Mouse (Mus musculus) stomach, postnatal 0 days (tissue): ENCODE data around the gene H13. TPM values are rescaled to one million over a fixed set of nuclear protein-coding genes. Genes with fewer than 3 reads are reported as not detected.
A peak's percentile ranks its signal among the peaks of the same experiment; 100 is the strongest.

Experiments used
- ATAC-seq: fragments of 200-750 bp; cut with Nextera tagmentation; 2 replicates; pipeline ENCODE4 v1.8.0; 2017; ENCODE audit not compliant: low FRiP score, low TSS enrichment
- DNase-seq: peaks from one replicate; pipeline ENCODE4 v3.0.0-alpha.2; 2016; ENCODE audit warnings: low spot score
- H3K27ac ChIP-seq: fragments of 300-500 bp; sonication (generic); replicated peaks from 2 replicates; pipeline ENCODE4 v1.5.1; 2014; ENCODE audit warnings: mild to moderate bottlenecking, control low read depth
- H3K27me3 ChIP-seq: fragments of 300-500 bp; sonication (generic); 2 replicates; pipeline ENCODE4 v1.6.1; 2014; ENCODE audit warnings: low read length; ENCODE audit not compliant: control insufficient read depth, insufficient read depth
- H3K36me3 ChIP-seq: fragments of 300-500 bp; sonication (generic); 2 replicates; pipeline ENCODE4 v1.6.1; 2014; ENCODE audit warnings: low read length, mixed read lengths; ENCODE audit not compliant: control insufficient read depth, insufficient read depth
- H3K4me1 ChIP-seq: fragments of 300-500 bp; sonication (generic); replicated peaks from 2 replicates; pipeline ENCODE4 v1.6.1; 2014; ENCODE audit warnings: antibody characterized with exemption; ENCODE audit not compliant: control insufficient read depth, insufficient read depth
- H3K4me2 ChIP-seq: fragments of 300-500 bp; sonication (generic); replicated peaks from 2 replicates; pipeline ENCODE4 v1.6.1; 2014; ENCODE audit warnings: low read depth, mild to moderate bottlenecking, control low read depth, moderate library complexity
- H3K4me3 ChIP-seq: fragments of 300-500 bp; sonication (generic); 2 replicates; pipeline ENCODE4 v1.5.1; 2014; ENCODE audit warnings: low read depth, low read length, control low read depth
- H3K9ac ChIP-seq: fragments of 300-500 bp; sonication (generic); 2 replicates; pipeline ENCODE4 v1.6.1; 2014; ENCODE audit warnings: mild to moderate bottlenecking, low read length, control low read depth, mixed read lengths
- H3K9me3 ChIP-seq: fragments of 300-500 bp; sonication (generic); 2 replicates; pipeline ENCODE4 v1.6.1; 2016; ENCODE audit warnings: low read length; ENCODE audit not compliant: control insufficient read depth
- CTCF ChIP-seq: IDR thresholded peaks from 2 replicates; pipeline ENCODE4 v1.5.1; 2016; ENCODE audit warnings: antibody characterized with exemption, low read depth, mild to moderate bottlenecking, moderate library complexity
- EP300 ChIP-seq: optimal IDR thresholded peaks from 2 replicates; pipeline ENCODE3; 2016; ENCODE audit warnings: antibody characterized with exemption
- WGBS: fragments of 180-500 bp; shearing (Covaris S2); extraction: QIAGEN DNeasy Blood & Tissue Kit; methylation state at CpG from one replicate; pipeline ENCODE4 v1.1.7; 2014; 5-methylcytosine and 5-hydroxymethylcytosine counted together
- polyA plus RNA-seq: library from polyadenylated mRNA; unstranded; fragments of >200 nt; fragmentation: Nextera tagmentation; extraction: Ambion mirVana; gene quantifications from 2 replicates; pipeline ENCODE4 v1.2.1, GENCODE M21; 2015

The H13 gene
- polyA plus RNA-seq, 1 experiment from 2014 or later, result 121 TPM

GRCm38 (mm10) chr2:152727795-152728510, 58.7 kb downstream of the H13 start:
- Histone ChIP-seq H3K9me3 (no peaks in the 10 kb centered on the region), H3K27me3 (no peaks in the 10 kb centered on the region), H3K27ac (peak overlapping the region; percentile 91), H3K4me3 (no peak overlapping the region), H3K36me3 (no peaks in the 10 kb centered on the region), H3K4me1 (peaks cover 12% of the 10 kb centered on the region), H3K9ac (0 out of 2 replicates have a peak overlapping the region, but pooled peaks have one; percentile 18), H3K4me2 (no peak overlapping the region)
- ATAC-seq, result peak; percentile 43
- DNase-seq, result peak; percentile 70
- WGBS, result 69% methylated on average over 14 of the region's 14 CpGs
- TF ChIP-seq CTCF (no peak), EP300 (no peak)

DNA sequence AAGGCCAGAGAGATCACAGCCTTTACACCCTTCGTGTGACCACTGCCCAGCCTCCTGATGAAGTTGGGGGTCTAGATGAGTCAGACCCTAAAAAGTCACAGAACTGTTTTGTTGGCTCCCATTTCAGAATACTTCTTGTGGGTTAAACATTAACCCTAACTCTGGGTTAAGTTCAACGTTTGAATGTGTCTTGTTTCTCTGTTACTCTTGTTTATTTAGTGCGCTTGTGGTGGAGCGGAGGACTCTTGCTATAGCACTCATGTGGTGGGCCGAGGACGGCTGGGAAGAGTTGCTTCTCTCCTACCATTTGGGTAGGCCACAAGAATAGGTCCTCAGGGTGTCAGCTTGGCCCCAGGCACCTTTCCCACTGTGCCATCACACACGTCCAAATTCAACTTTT, 59.3 kb downstream of the H13 start:
- no peak overlapping the region for H3K9ac ChIP-seq
- WGBS, result 51% methylated on average over 7 of the region's 7 CpGs
- no peaks in the 10 kb centered on the region for H3K9me3 ChIP-seq
- H3K36me3 ChIP-seq, result no peaks in the 10 kb centered on the region
- H3K4me2 ChIP-seq, result no peak overlapping the region
- no peak for ATAC-seq
- DNase-seq, result peak; percentile 17
- no peak overlapping the region for H3K4me3 ChIP-seq
- H3K27ac ChIP-seq, result peak overlapping the region; percentile 91
- H3K4me1 ChIP-seq, result peaks cover 10% of the 10 kb centered on the region
- no peaks in the 10 kb centered on the region for H3K27me3 ChIP-seq
- TF ChIP-seq EP300, result no peak
- TF ChIP-seq CTCF, result no peak

DNA sequence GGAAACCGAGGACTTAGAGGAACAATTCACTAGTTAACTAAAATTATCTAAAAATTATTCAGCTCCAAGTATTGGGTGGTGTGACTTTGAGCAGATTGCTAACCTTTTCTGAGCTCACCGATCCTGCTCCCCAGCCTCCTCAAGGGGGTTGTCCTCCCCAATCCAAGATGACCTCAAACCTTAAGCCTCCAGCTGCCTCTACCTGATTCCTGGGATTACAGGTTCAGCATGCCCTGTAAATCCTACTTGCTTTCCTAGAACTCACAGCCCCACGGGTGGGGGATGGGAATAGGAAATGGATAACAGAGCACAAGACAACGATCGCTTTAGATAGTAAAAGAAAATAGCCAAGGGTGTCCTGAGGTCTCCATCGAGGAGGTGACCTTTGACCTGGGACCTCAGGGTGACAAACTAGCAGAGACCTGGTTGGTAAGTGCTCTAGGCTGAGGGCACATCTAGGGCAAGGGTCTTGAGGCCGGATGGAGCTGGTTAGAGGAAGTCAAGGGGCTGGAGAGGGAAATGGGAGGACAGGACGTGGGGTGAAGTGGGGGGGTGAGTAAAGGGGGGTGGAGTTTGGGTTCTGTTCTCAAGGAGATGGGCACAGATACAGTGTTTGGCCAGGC, 59.9 kb downstream of the H13 start:
- WGBS, result 29% methylated on average over 8 of the region's 8 CpGs
- no peak overlapping the region for H3K4me3 ChIP-seq
- H3K36me3 ChIP-seq, result no peaks in the 10 kb centered on the region
- no peak overlapping the region; the same call in 1 of the 2 replicates for H3K4me2 ChIP-seq
- peak overlapping the region; percentile 91 for H3K27ac ChIP-seq
- H3K9me3 ChIP-seq, result no peaks in the 10 kb centered on the region
- no peak overlapping the region for H3K9ac ChIP-seq
- no peak for TF ChIP-seq EP300
- peaks cover 9% of the 10 kb centered on the region for H3K4me1 ChIP-seq
- H3K27me3 ChIP-seq, result no peaks in the 10 kb centered on the region
- DNase-seq (no peak), ATAC-seq (no peak; the same call in 1 of the 2 replicates)

DNA sequence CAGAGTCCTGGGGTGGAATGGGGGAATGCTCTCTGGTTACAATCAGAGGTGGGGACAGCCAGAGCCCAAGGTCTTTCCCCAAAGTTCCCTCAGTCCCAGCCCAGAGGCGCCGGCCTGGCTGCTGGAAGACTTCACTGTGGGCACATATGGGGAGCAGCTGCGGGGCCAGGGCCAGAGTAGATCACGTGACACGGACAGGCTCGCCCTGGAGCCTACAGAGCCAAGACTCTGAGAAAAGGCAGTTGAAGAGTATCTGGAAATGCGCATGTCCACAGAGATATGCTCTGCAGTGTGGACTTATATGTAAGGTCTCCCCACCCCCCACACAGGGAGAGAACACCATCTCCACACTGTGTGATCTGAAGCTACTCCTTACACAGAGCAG, 60.4 kb downstream of the H13 start:
- Histone ChIP-seq H3K4me1 (peaks cover 11% of the 10 kb centered on the region), H3K9me3 (no peaks in the 10 kb centered on the region), H3K27ac (peak overlapping the region; percentile 91), H3K9ac (0 out of 2 replicates have a peak overlapping the region, but pooled peaks have one; percentile 13), H3K4me3 (no peak overlapping the region), H3K4me2 (no peak overlapping the region; the same call in 1 of the 2 replicates), H3K27me3 (no peaks in the 10 kb centered on the region), H3K36me3 (no peaks in the 10 kb centered on the region)
- ATAC-seq (peak; percentile 66), DNase-seq (peak; percentile 72)
- TF ChIP-seq EP300 (no peak), CTCF (no peak)
- 22% methylated on average over 7 of the region's 7 CpGs for WGBS

GRCm38 (mm10) chr2:152733201-152733600, 63.9 kb downstream of the H13 start:
- Histone ChIP-seq H3K4me1 (peaks cover 11% of the 10 kb centered on the region), H3K27ac (peak overlapping the region; percentile 14; the same call in 1 of the 2 replicates), H3K27me3 (no peaks in the 10 kb centered on the region)

DNA sequence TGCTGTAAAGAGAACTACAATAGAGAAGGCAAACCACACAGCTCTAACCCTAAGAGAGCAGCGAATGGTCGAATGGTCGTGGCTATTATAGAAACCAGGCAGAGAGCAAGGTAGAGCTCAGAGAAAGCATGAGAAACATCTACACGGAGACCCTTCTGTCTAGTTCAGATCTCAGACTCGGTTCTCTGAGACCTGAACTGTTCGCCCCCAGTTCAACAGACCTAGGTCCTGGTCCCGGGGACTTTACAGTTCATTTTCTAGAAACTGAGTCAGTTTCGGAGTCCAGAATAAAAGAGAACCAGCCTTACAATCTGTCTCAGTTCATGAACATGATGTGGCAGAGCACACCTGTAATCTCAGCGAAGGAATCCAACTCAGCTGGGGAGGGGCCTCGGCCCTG, 65.2 kb downstream of the H13 start:
- no peaks in the 10 kb centered on the region for H3K36me3 ChIP-seq
- 13% methylated on average over 10 of the region's 10 CpGs for WGBS
- H3K9ac ChIP-seq, result peak overlapping the region; percentile 5
- H3K4me1 ChIP-seq, result 0 out of 2 replicates have a peak, but pooled peaks cover 8% of the 10 kb centered on the region
- peak overlapping the region; percentile 93 for H3K27ac ChIP-seq
- H3K27me3 ChIP-seq, result no peaks in the 10 kb centered on the region
- peak overlapping the region; percentile 78 for H3K4me3 ChIP-seq
- peak; percentile 28 for DNase-seq
- no peaks in the 10 kb centered on the region for H3K9me3 ChIP-seq
- no peak for TF ChIP-seq EP300
- TF ChIP-seq CTCF, result no peak
- peak overlapping the region; percentile 86 for H3K4me2 ChIP-seq
- ATAC-seq, result no peak

More at GRCm38 (mm10) chr2:152733201-152733600, 63.9 kb downstream of the H13 start:
- no peak overlapping the region for H3K9ac ChIP-seq
- WGBS, result 62% methylated on average over 2 of the region's 2 CpGs
- no peaks in the 10 kb centered on the region for H3K36me3 ChIP-seq
- H3K4me2 ChIP-seq, result no peak overlapping the region
- TF ChIP-seq EP300, result no peak
- no peak for TF ChIP-seq CTCF
- no peak overlapping the region for H3K4me3 ChIP-seq
- no peaks in the 10 kb centered on the region for H3K9me3 ChIP-seq
- ATAC-seq (no peak), DNase-seq (peak; percentile 82)
